Comparison of ENCODE assay signal across 9 mouse cellular contexts in genomic region chr10:19356071-19356583, GRCm38 (mm10). TPM values are rescaled to one million over a fixed set of nuclear protein-coding genes. Genes with fewer than 3 reads are reported as not detected.
DNase-seq lines count a peak whose midpoint lies in the region; ATAC-seq lines count a peak whose summit lies in the region.
"Had no signal": no experiment of that assay in that cellular context is flagged by ENCODE, and none has a peak within 500 bp of the region (broad histone marks: within the 10 kb centered on the region; RNA-seq: fewer than 3 reads in every experiment).

TSS of gene Olig3 (plus strand) at chr10:19356533.

- H3K36me3 ChIP-seq in kidney, embryonic 16.5 days (ENCODE audit: insufficient read depth, low read length), result no peaks in the 10 kb centered on the region
- no peaks in the 10 kb centered on the region for H3K36me3 ChIP-seq in intestine, embryonic 15.5 days
- H3K36me3 ChIP-seq in stomach, embryonic 16.5 days (ENCODE audit: control insufficient read depth, insufficient read depth, low read length), result no peaks in the 10 kb centered on the region

- no peak for DNase-seq in kidney, adult 9 months
- peak; percentile 58 for DNase-seq in embryo, embryonic 11 days
- DNase-seq in cerebellum, adult 8-10 months, result no peak
- no peak for DNase-seq in urinary bladder, postnatal 10 days (ENCODE audit: low spot score)
- no peak for DNase-seq in urinary bladder, postnatal 36 days (ENCODE audit: low spot score in 2 of 2)

- H3K9ac ChIP-seq in kidney, embryonic 16.5 days (replicated peaks; ENCODE audit: low read length), result no peak within 1 kb of the TSS
- no peak within 1 kb of the TSS for H3K9ac ChIP-seq in intestine, embryonic 15.5 days
- H3K9ac ChIP-seq in stomach, embryonic 16.5 days (ENCODE audit: low read length), result no peak within 1 kb of the TSS

- H3K4me1 ChIP-seq in kidney, embryonic 16.5 days (ENCODE audit: insufficient read depth, low read length), result peaks cover 4% of the 10 kb centered on the region; the same call in 1 of the 2 replicates
- H3K4me1 ChIP-seq in intestine, embryonic 15.5 days (replicated peaks), result peaks cover 10% of the 10 kb centered on the region; the same call in 1 of the 2 replicates
- no peaks in the 10 kb centered on the region for H3K4me1 ChIP-seq in stomach, embryonic 16.5 days (ENCODE audit: control insufficient read depth, insufficient read depth, low read length)

- no peaks in the 10 kb centered on the region for H3K9me3 ChIP-seq in kidney, embryonic 16.5 days (ENCODE audit: low read length)
- H3K9me3 ChIP-seq in intestine, embryonic 15.5 days, result no peaks in the 10 kb centered on the region
- no peaks in the 10 kb centered on the region for H3K9me3 ChIP-seq in stomach, embryonic 16.5 days (replicated peaks; ENCODE audit: control insufficient read depth, low read length)

- H3K27me3 ChIP-seq in kidney, embryonic 16.5 days (ENCODE audit: insufficient read depth, low read length), result peaks cover 97% of the 10 kb centered on the region
- H3K27me3 ChIP-seq in intestine, embryonic 15.5 days (replicated peaks), result peaks cover 77% of the 10 kb centered on the region
- H3K27me3 ChIP-seq in stomach, embryonic 16.5 days (ENCODE audit: control insufficient read depth, insufficient read depth, low read length), result peaks cover 80% of the 10 kb centered on the region

- no peak within 1 kb of the TSS for H3K27ac ChIP-seq in kidney, embryonic 16.5 days (ENCODE audit: low read length)
- H3K27ac ChIP-seq in intestine, embryonic 15.5 days, result no peak within 1 kb of the TSS
- H3K27ac ChIP-seq in stomach, embryonic 16.5 days (ENCODE audit: low read length), result no peak within 1 kb of the TSS

- ATAC-seq in kidney, embryonic 16.5 days (ENCODE audit: low FRiP score, low TSS enrichment), result no peak
- ATAC-seq in intestine, embryonic 15.5 days, result no peak
- no peak for ATAC-seq in stomach, embryonic 16.5 days (ENCODE audit: insufficient read depth, low FRiP score)

- WGBS in kidney, embryonic 16.5 days, result under 1% methylated on average over 9 of the region's 9 CpGs
- 3% methylated on average over 9 of the region's 9 CpGs for WGBS in intestine, embryonic 15.5 days
- 4% methylated on average over 9 of the region's 9 CpGs for WGBS in stomach, embryonic 16.5 days

- peak within 1 kb of the TSS; percentile 32; the same call in 1 of the 2 replicates for H3K4me2 ChIP-seq in kidney, embryonic 16.5 days (replicated peaks; ENCODE audit: low read depth, low read length)
- H3K4me2 ChIP-seq in intestine, embryonic 15.5 days (replicated peaks), result peak within 1 kb of the TSS; percentile 33; the same call in 1 of the 2 replicates
- H3K4me2 ChIP-seq in stomach, embryonic 16.5 days (ENCODE audit: low read depth, low read length), result peak within 1 kb of the TSS; percentile 27; the same call in 1 of the 2 replicates

- H3K4me3 ChIP-seq in kidney, embryonic 16.5 days (ENCODE audit: low read length), result peak within 1 kb of the TSS; percentile 16
- peak within 1 kb of the TSS; percentile 7; the same call in 1 of the 2 replicates for H3K4me3 ChIP-seq in intestine, embryonic 15.5 days (replicated peaks)
- H3K4me3 ChIP-seq in stomach, embryonic 16.5 days (replicated peaks; ENCODE audit: low read length), result peak within 1 kb of the TSS; percentile 2; the same call in 1 of the 2 replicates
- H3K4me3 ChIP-seq: erythroblast, embryonic 14.5 days had no signal

RNA-seq across cellular contexts. Expression of gene Olig3, which starts in this region (rescaled TPM):
- not detected in 2 replicates for polyA plus RNA-seq in kidney, embryonic 16.5 days (2015; fragmentation: Nextera tagmentation; extraction: Ambion mirVana)
- not detected in 2 replicates for polyA plus RNA-seq in intestine, embryonic 15.5 days (2015; fragmentation: Nextera tagmentation; extraction: Ambion mirVana)
- polyA plus RNA-seq in stomach, embryonic 16.5 days (2015; fragmentation: Nextera tagmentation; extraction: Ambion mirVana), result not detected in 2 replicates
- polyA plus RNA-seq: erythroblast, embryonic 14.5 days had no signal
